Mouse (Mus musculus) heart, adult 18-20 months (tissue): ENCODE data around the gene Ccl27a. TPM values are rescaled to one million over a fixed set of nuclear protein-coding genes. Genes with fewer than 3 reads are reported as not detected.
"Not testable (repeated sequence)": the region's sequence is repeated elsewhere in the genome, so short reads cannot be mapped to it uniquely, and the experiment has no call there.

Experiments
- DNase-seq, 2 experiments: peaks; one replicate each; pipeline ENCODE4 v3.0.0; 2021 to 2022; ENCODE audit warnings: mixed read lengths in 1 of 2
- long read RNA-seq, 2 experiments: library from polyadenylated mRNA; stranded (forward); transcript quantifications; one replicate each; pipeline ENCODE4 v2.0.0; 2021
- total RNA-seq, 2 experiments: library from RNA; stranded (reverse); gene quantifications; 2 replicates each; pipeline ENCODE4 v1.2.3; 2021

The Ccl27a gene
- 10 to 100 TPM; 16.6 to 17.9 TPM for total RNA-seq
- long read RNA-seq, experiment 1, partial matches to known transcripts, result 2 of 16 reads
- long read RNA-seq, experiment 1, other reads (novel, unspliced or antisense), result 2 of 16 reads
- long read RNA-seq, experiment 2, transcript Ccl27a-202 (4 exons, 350 nt), result major isoform, 6 of 20 reads
- long read RNA-seq, experiment 2, partial matches to known transcripts, result 1 of 20 reads
- long read RNA-seq, experiment 2, other reads (novel, unspliced or antisense), result 3 of 20 reads

DNA sequence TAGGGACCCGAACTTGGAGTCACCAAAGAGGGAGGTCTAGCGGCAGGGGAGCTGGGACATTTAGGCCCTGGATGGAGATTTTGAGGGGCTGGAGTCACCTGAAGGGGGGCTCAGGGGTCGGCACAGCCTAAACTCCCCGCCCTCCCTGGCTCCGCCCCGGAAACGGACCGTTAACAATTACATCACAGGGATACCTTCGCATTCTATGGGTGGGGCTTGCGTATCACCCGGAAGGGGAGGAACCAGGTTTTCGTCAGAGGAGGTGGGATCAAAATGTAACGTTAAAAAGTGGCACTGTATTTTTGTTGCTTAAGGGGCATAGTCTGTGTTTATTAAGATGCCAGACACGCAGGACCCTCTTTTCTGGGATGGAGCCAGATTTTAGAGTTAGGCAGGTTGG, at the start of gene Ccl27a:
Gene Ccl27a (minus strand): TSS at position 246 of the 400 bp plus-strand sequence.
- peak; percentile 85 for DNase-seq

DNA sequence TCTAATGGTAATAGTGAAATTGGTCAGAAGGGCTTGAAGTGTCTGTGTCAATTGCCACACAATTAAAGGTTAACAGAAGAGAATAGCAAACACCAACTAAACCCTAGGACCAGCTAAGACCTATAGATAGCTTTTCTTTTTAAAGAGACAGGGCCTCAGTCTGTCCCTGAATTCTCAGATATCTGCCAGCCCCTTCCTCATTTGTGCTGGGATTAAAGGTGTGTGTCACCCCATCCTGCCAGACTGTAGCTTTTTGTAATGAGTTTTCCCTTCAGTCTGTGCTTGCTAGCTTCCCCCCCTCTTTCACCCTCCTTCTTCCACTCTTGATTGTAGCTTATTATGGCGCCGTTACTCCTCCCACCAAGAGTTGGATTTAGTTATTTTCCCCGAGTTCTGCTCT, 9.2 kb upstream of the Ccl27a start:
- not testable (repeated sequence) for DNase-seq

DNA sequence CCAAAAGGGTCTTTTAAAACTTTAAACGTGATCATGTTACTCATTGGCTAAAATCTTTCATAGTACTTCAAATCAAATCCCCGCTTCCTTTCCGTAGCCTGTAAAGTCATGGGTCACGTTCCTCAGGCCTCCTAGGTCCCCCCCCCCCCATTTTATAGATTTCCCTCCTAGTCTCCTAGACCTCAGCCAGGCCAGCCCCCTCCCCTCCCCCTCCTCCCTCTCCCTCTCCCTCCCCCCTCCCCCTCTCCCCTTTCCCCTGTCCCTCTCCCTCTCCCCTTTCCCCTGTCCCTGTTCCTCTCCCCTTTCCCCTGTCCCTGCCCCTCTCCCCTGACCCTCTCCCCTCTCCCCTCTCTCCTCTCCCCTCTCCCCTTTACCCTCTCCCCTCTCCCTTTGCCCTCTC, 8.7 kb upstream of the Ccl27a start:
- not testable (repeated sequence) for DNase-seq

- DNase-seq, result not testable (repeated sequence)
Observed at GRCm38 (mm10) chr4:41781748-41782485, 7.9 kb upstream of the Ccl27a start.

- DNase-seq, result not testable (repeated sequence)
Observed at GRCm38 (mm10) chr4:41781271-41781670, 7.2 kb upstream of the Ccl27a start.

DNA sequence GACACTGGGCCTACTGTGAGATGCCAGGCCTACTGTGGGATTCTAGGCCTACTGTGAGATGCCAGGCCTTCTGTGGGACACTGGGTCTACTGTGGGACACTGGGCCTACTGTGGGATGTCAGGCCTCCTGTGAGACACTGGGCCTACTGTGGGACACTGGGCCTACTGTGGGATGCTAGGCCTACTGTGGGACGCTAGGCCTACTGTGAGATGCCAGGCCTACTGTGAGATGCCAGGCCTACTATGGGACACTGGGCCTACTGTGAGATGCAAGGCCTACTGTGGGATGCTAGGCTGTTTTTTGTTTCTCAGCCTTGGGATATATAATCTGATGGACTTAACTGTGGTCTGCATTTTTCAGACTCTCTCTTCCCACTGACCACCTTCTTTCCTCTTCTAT, 1.8 kb upstream of the Ccl27a start:
- not testable (repeated sequence) for DNase-seq

GRCm38 (mm10) chr4:41774506-41774905, 459 bp upstream of the Ccl27a start:
- DNase-seq, result not testable (repeated sequence)

DNA sequence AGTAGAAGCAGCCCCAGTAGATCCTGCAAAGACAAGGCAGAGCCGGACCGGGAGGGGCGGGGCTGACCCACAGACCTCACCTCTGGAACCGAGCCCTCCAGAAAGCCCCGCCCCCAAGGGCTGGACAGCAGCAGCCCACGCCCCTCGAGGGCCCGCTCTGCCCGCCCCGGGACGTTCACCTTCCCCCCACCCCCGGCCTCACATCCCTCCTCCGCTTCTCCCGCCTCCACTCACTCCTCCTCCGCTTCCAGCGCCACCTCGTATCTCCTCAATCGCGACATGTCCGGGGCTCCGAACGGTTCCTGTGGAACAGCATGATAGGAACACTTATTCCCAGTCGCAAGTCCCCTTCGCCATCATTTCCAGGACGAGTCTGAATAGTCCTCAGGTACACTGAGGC, 545 bp downstream of the Ccl27a start:
- DNase-seq, result peak; percentile 83

- DNase-seq, result not testable (repeated sequence)
Observed at GRCm38 (mm10) chr4:41772946-41773345, 1.1 kb downstream of the Ccl27a start.

DNA sequence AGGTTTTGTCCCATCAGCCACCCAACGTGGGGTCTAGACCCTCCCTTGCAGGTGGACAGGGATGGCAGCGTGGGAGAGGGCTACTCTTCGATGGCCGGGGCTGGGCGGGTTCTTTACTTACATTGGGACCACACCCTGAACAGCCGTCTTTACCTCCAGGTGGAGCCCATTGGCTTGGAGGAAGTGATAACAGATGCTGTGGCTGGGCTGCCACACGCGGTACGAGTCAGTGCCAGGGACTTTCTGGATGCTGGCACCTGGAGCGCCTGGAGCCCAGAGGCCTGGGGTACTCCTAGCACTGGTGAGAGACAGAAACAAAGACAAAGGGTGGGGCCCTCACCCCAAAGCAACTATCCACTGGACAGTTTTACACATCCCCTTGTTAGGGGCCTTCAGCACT, 6.7 kb downstream of the Ccl27a start:
- not testable (repeated sequence) for DNase-seq

DNA sequence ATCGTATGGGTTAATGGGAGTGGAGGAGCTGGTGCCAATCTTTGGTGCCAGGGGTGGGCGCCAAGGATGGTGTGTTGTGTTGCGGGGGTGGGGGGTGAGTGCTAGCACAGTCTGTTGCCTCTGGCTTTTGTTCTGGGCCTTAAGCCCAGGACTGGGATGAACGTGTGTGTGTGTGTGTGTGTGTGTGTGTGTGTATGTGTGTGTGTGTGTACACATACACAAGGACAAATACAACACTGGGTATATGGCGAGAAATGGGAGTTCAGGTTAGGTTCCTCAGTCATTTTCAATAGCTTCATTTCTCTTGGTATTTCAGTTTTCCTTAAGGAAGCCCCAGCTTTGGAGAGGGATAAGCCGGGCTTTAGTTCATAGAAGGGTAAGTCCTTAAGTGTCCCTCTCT, 10.9 kb downstream of the Ccl27a start:
- not testable (repeated sequence) for DNase-seq

DNA sequence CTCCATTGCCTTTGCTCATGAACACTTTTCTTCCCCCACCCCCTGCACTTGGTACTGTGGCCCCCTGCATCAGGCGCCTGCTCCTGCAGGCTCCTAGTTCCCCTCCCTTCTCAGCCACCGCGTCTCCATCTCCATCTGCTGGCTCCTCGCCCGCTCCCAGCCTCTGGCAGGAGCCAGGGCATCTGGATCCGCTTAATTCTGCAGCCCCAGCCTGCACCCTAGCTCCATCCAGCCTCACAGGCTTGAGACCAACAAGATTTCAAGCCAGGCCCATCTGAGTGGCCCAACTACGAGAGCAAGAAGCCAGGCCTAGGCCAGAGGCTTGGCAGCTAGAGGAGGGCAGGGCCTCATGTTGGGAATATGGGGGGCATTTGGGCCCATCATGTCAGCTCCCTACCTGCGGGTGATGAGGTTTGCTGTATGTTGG, 11.3 kb downstream of the Ccl27a start:
- DNase-seq, result peak; percentile 72 to 79

DNA sequence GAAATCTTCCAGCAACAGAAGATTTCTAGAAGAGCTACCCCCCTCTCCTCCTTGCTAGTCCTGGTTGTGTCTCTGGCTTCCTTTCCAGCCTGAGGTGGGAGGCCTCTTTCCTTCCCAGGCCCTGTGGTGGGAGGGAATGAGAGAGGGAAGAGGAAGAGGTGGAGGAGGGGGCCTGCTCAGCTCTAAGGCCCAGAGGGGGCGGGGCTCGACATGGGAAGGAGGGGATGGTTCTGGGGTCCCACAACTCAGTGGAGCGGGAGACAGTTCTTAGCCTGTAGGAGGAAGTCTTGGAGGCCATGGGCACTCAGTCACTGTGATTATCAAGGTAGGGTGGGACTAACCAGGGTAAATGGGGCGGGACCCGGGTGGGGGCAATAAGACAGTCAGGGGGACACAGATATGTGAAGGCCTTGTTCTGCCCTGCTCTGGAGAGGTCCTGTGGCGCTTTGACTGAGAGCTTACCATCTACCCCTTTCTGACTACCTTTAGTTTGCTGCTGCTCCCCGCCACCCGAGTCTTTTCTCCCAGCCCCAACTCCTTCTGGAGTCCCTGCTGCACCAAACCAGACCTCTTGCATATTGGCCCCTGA, 11.9 kb downstream of the Ccl27a start:
- no peak for DNase-seq

- no peak for DNase-seq
Observed at GRCm38 (mm10) chr4:41761680-41762079, 12.4 kb downstream of the Ccl27a start.

GRCm38 (mm10) chr4:41760911-41761310, 13.1 kb downstream of the Ccl27a start:
- no peak for DNase-seq

GRCm38 (mm10) chr4:41760288-41760721, 13.7 kb downstream of the Ccl27a start:
- peak; percentile 93 to 98 for DNase-seq

GRCm38 (mm10) chr4:41759656-41760287, 14.3 kb downstream of the Ccl27a start:
- no peak for DNase-seq

DNA sequence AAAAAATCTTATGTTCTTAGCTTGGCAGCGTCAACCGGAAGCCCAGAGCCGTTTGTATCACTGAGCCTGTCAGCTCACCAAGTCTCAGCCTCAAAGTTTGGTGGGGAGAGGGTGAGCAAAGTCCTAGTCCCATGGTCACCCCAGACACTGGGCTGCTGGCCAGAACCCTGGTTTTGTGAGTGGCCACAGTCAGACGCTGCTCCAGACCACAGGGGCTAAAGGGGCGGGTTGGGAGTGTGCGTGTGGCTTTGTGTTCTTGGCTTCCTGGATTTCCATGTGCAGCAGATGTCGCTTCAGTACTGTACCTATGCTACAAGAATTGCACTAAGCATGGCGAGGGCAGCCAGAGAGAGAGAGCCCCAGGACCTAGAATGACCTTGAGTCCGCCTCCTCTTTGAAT, 14.8 kb downstream of the Ccl27a start:
- DNase-seq, result no peak

- DNase-seq, result no peak
Observed at GRCm38 (mm10) chr4:41758701-41759100, 15.3 kb downstream of the Ccl27a start.

- DNase-seq, result no peak
Observed at GRCm38 (mm10) chr4:41758021-41758420, 16.0 kb downstream of the Ccl27a start.

- DNase-seq, result no peak
Observed at GRCm38 (mm10) chr4:41757321-41757720, 16.7 kb downstream of the Ccl27a start.

GRCm38 (mm10) chr4:41756440-41756839, 17.6 kb downstream of the Ccl27a start:
- DNase-seq, result no peak
